Mouse (Mus musculus) gastrocnemius, adult 18-20 months (tissue): ENCODE results near the gene Gm21962. TPM values are rescaled to one million over a fixed set of nuclear protein-coding genes. Genes with fewer than 3 reads are reported as not detected.
A peak's percentile ranks its signal among the peaks of the same experiment; 100 is the strongest.
"Not testable (repeated sequence)": the region's sequence is repeated elsewhere in the genome, so short reads cannot be mapped to it uniquely, and the experiment has no call there.

ENCODE experiments used
- DNase-seq: peaks from one replicate; pipeline ENCODE4 v3.0.0; 2021; ENCODE audit warnings: low spot score
- long read RNA-seq, 2 experiments: library from polyadenylated mRNA; stranded (forward); transcript quantifications; one replicate each; pipeline ENCODE4 v2.0.0; 2021
- total RNA-seq, 2 experiments: library from RNA; stranded (reverse); gene quantifications; 2 replicates each; pipeline ENCODE4 v1.2.3; 2021

Gene Gm21962
- total RNA-seq = not detected
- long read RNA-seq, experiment 1 = 0 reads
- long read RNA-seq, experiment 2 = 0 reads

DNA sequence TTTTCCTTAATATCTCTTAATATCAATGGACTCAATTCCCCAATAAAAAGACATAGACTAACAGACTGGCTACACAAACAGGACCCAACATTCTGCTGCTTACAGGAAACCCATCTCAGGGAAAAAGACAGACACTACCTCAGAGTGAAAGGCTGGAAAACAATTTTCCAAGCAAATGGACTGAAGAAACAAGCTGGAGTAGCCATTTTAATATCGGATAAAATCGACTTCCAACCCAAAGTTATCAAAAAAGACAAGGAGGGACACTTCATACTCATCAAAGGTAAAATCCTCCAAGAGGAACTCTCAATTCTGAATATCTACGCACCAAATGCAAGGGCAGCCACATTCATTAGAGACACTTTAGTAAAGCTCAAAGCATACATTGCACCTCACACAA, at the start of gene Gm21962:
Gene Gm21962, plus strand, starts transcription at position 301 of the 400 bp plus-strand sequence.
- DNase-seq = not testable (repeated sequence)

DNA sequence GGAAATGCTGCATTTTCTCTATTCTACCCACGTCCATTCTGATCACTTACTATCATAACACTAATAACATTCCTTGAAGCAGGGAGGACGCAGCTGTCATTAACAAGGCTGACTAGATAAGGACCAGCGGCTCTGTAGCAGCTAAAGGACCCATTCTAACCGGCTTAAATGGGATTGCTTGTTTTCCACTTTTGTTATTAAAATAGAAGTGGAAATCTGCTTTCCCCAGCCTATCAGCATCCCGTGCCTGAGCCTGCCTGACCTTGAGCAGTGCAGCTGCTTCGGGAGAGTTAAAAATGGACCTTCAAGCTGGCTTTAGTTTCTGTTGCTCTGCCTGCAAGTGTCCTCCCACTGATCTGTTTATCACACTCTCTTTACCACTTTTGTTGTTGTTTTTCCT, 49.2 kb upstream of the Gm21962 start:
- DNase-seq = peak; percentile 25

DNA sequence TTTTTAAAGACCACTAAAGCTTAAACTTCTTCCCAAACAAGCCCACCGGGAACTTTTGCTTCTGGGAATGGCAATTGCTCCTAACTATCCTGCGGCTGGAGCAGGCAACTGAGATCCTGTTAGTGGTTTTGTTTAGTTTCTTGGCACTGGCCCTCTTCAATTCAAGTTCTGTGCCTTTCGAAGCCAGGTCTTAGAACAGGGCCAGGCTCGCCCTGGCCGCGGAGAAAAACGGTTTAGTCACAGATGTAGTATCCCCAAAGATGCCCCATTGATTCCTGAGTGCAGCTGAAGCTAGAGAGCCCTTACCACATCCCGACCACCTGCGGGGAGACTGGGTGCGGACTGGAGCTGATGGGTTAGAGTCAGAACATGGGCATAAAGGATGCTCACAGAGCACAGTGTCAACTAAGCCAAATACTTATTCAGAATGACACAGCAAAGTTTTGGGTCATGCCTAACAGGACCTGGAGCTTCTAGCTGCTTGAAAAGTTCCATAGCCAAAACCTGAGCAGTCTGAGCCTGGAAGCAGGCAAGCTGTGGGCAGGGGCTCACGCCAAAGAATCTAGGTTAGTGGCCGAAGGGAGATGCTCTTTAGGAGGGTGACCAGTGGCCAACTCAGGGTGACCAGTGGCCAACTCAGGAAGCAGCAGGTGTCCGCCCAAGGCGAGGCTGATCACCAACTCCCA, 48.3 kb upstream of the Gm21962 start:
- no peak for DNase-seq

DNA sequence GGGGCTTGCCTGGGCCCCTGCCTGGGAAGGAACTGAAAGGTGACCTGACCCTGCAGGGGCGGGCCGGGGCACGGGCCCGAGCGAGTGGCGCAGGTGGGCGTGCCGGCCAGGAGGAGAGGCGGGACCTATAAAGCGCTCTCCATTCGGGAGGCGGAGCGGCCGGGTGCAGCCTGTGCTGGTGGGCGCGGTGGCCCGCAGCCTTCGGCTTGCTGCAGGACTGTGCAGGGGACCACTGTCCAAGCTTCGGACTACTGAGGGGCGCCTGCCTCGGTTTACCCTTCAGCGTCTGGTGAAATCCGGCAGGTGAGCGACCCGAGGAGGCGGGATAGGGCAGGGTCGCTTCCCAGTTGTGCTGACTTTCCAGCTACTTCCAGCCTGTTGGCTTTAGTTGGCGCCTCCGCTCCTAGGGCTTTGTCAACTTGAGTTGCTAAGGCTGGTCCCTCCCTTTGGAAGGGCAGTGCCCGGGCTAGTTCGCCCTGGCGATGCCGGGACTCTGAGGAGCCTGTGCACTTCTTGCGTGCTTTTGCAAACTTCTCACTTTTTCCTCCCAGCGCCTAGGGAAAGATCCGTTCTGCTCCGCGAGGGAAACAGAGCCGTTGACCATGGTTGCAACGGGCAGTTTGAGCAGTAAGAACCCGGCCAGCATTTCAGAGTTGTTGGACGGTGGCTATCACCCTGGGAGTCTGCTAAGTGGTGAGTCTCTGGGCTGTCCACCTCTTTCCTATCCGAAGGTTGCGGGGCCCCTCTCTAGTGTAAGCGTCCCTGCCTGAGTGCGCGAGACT, 47.6 kb upstream of the Gm21962 start:
- peak; percentile 91 for DNase-seq

DNA sequence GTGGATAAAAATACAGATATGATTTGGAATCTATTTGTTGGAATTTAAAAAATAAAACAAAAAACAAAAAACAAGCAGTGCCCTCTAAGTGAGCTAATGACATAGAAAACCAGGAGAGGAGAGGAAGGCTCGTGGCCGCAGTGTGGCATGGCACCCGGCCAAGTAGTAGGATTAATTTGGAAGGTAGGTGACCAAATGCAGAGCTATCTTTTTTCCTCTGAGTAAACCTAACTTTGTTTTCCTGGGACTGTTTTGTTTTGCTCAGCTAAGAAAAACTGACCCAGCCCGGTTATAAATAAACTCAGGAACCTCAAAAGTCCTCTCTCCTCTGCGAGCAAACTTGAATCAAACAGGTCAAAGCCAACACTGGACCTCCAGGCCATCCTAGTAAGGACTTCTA, 46.3 kb upstream of the Gm21962 start:
- peak; percentile 74 for DNase-seq

DNA sequence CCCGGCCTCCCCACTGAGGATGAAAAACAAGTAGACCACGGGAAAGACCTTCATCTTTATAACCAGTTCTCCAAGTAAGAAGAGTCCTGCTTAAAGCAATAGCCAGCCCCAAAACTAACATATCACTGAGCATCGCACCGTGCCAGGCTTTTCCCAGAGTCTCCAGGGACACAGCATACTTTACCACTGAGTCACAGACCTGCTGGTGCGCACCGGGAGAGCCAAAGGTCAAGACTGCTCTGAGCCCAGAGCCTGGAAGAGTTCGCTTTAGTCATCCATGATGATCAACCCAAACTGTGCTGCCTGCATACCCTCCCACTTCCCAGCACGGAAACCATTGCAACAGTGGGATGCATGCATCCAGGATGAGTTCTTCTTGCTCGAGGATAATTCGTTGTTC, 37.6 kb upstream of the Gm21962 start:
- no peak for DNase-seq

DNA sequence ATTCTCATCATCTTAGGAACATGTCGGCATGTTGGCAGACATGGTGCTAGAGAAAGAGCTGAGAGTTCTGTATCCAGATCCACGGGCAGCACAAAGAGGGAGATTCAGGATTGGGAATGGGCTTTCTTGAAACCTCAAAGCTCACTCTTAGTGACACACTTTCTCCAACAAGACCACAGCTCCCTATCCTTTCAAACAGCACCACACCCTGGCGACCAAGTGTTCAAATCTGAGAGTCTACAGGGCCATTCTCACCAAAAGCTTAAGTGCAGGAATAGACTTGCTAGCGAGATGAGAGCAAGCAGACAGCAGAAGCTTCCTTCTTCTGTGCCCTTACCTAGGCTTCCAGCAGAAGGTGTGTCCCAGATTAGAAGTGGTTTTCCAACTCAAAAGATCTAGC, 34.8 kb upstream of the Gm21962 start:
- no peak for DNase-seq

DNA sequence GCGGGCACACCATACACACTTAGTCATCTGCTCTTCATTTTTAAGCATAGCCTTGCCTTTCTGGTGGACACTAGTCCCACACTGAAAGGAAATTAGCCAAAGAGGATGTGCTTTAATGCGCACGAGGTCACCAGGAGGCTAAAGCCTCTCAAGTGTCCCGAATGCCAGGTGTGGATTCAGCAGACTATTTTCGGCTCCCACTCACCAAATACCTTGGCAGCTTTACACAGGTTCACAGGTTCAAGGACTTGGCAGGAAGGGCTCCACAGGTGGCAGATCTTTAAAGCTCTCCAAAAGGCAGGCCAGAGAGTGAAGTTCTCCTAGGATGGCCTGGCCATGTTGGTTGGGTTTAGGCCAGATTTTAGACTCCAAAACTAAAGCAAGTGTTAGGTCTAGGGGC, 30.1 kb upstream of the Gm21962 start:
- peak; percentile 85 for DNase-seq

DNA sequence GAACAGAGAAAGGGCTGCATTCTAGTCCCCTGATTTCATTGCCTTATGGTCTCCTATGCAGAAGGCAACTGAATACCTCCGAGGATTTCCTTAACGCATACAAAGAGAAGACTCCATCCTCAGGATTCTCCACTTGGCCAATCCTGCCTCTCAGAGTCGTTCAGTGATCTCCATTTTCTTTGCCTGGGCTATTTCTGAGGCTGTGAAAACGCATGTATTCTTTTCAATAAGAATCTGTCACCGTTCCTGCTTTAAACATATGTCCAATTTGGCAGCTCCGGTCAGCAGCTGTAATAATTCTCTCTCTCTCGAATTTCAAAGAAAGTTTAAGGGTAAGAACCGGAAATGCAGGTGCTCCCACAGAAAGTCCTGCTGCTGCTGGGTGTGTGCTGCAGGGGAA, 29.2 kb upstream of the Gm21962 start:
- no peak for DNase-seq

DNA sequence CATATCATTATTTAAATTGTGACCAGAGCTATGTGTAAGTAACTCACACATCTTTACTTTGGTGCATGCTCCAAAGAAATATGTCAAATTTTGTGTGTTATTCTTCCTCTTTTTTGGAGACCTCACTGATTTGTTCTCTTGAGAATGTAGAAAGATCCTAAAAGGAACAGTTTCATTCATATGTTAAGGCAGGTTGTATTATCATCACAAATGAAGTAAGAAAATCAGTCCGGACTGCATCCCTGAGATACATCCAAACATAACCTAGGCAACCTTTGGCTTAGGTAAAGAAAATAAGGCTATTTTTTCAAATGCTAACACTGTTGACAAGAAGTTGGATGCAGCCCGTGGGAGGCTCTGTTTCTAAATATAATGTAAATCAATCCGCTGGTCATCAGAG, 28.8 kb upstream of the Gm21962 start:
- DNase-seq = peak; percentile 37

DNA sequence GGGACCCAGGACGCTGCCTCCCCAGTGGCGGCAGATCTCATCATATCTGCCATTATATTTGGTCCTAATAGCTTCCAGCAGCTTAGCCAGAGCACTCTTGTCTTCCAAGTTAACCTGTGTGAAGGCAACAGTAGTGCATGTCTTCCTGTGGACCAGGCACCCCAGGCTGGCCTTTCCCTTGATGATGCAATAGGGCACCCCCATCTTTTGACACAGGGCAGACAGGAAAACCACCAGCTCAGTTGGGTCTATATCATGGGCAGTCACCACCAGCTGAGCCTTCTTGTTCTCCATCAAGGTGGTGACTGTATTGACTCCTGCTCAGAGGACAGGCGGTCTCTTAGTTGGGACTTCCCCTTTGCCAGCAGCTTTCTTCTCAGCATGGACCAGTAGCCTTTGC, 27.2 kb upstream of the Gm21962 start:
- DNase-seq = no peak

DNA sequence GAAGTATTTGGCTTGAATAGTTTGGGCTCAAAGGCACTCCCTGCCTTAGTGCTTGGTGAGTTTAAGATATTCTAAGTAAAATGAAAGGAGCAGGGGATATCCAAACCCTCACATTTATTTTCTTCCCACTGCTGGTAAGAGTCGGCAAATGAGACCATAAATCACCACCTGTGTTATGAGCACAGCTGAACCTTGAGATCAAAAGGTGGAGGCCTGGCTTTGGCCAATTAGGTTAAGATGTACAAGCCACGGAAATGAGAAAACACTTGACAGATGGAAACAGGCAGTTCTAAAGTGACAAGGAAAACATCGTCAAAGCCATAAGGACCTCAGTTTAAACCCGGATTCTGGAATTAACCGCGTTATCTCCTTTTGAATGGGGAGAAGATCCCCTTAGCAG, 26.4 kb upstream of the Gm21962 start:
- no peak for DNase-seq

DNA sequence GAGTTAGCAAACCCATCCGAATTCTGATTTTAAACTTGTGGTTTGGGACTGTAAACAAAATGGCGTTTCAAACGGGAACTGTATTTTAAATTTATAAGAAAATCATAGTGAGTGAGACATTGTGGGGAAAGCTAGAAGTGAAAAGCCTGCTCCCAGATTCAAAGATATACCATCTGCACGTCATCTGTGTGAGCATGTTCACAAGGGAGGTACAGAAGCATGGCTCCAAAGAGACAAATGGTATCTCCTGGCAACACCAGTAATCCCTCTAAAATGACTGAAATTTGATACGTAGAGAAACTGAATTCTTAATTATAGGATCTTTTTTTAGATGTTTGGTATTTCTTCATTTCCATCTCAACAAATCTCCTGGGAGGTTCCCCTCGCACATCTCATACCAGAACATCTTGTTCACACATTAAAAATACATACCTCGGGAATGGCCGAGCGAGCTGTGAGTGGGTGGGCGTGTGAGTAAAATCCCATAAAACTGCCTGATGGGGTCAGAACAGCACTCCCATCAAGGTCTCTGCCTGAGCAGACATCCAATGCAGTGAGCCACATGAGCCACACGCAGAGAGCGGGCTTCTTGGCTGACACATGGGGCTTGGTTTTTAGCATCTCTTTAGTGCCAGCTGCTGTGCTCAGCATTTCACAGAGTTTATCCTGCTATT, 23.8 kb upstream of the Gm21962 start:
- DNase-seq = no peak

DNA sequence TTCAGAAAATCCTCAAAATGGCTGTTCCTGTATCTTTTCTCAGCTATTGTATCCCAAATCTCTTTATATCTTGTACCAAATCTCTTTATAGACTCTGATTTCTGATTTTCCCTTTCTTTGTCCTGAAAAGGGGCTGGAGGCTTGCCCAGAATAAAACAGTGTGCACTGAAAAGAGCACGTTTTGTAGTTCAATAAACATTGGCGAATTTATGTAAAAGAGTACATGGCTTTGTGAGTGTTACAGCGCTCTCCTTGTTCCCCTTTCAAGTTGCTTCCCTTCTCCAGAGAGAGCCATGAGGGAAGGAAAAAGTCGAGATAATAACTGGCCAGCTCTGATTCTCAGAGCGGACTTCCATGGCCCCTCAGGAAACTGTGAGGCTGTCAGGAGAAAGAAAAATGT, 22.2 kb upstream of the Gm21962 start:
- DNase-seq = no peak

DNA sequence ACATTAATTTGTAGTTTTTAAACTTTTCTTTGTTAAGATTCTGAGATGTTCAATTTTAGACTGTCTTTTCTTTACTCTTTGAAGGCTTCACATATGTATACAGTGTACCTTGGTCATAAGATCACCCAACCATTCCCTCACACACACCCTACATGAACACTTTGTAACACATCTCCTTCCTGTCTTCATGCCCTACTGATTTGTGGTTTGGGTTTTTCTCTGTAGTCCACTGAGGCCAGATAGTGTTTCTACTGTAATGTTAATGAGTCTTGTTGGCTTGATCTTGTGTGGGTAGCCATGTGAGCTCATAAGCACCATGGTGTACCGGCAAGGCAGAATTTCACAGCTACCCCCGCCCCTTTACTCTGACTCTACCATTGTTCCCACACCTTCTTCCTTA, 18.5 kb upstream of the Gm21962 start:
- DNase-seq = no peak

DNA sequence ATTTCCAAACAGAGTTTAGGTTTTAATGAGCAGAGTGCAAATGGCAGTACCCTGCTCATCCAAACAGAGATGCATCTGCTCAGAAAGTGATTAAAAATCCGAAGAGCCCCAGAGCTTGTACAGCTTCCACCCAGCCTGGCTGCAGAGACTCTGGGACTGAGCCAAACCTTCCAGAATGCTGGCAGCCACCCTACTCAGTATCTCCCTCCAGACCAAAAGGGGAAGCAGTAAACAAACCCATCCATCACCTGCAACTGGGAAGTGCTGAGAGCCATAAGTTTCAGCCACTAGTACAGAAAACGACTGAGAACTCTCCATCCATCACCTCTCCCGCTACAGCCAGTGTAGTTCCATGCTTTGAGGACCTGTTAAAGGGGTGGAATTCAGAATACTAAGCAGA, 9.6 kb downstream of the Gm21962 start:
- peak; percentile 74 for DNase-seq

DNA sequence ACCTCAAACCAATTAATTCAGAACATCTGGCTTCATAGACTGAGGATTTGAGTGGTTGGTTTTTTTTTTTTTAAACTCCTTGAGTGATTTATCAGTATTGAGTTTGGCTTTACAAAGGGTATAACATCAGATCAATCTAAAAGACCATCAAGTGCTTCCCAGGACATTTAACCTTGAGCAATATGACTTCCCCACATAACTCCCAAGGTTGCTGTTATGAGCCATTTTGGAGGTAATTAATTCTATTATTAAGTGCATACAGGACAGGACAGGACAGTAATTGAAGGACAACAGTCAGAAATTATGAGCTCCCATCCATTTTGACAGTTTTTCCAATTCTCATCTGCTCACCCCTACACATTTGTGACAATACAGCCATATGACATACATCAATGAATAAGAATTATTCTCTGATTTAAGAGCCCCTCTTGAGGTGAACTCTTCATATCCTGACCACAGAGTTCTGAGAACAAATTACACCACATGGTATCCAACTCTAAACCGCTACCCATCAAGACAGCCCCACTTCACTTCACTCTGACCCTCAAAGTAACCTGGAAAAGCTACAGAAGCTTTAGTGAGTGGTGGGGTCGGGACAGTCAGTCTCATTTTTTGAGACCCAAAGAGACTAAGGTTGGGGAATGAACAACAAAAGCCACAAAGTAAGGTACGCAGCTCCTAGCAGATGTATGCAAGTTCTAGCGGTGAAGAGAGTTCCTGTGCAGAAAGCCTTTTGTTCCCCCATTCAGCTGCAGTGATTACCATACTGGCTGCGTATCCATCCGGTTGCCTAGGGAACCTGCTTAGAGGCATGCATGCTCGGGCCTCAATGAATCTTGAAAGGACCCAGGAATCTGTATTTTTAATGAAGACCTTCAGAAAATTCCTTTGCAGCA, 11.8 kb downstream of the Gm21962 start:
- no peak for DNase-seq

DNA sequence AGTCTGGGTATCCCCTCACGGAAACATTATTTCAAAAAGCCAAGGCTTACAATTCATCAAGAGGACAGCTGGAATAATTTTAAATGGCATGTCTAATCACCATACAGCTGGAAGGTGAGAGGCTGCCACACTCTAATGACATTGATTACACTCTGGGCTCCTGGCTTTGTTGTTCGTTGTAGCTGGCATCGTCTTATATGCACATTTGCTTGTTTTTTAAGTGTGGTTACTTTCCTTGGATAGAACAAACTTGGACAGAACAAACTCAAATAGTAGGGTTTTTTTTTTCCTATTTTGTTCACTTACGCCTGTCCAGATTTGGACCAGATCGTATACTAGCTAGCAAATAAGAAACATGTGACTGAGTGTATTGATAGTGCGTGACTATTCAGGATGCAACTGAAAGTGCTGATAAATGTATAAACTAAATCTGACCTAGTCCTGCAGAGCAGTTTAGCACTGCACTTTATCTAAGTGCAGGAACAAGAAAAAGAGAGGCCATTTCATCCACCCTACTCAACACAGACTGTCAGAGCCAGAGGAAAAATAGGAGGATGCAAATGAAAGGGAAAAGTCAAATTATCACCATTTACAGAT, 12.6 kb downstream of the Gm21962 start:
- no peak for DNase-seq

DNA sequence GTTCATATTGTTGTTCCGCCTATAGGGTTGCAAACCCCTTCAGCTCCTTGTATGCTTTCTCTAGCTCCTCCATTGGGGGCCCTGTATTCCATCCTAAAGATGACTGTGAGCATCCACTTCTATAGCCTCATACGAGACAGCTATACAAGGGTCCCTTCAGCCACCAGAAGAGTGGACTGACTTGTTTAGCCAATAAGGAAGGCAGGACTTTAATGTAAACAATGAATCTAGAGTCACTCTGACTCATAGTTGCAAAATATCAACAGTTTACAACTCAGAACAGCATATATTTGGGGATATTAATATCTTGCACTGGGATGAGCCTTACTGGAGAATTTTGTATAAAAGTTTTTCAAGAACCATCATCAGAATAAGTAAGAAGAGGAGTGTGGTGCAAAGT, 15.6 kb downstream of the Gm21962 start:
- DNase-seq = no peak

DNA sequence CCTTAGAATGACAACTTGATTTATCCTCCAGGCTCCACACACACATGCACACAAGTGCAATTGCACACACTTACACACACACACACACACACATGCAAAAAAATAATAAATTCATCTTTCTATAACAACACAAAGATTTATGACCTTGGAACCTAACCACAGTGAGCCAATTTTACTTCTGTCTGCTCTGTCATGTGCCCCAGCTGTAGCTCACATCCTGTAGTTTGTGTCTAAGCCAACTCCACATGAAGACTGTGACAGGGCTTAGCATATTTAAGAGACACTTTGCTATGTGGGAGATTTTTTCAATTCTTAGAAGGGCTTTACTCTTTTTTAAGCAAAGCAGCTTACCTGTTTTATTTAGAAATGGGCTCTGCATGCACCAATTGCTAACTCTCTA, 20.2 kb downstream of the Gm21962 start:
- no peak for DNase-seq

DNA sequence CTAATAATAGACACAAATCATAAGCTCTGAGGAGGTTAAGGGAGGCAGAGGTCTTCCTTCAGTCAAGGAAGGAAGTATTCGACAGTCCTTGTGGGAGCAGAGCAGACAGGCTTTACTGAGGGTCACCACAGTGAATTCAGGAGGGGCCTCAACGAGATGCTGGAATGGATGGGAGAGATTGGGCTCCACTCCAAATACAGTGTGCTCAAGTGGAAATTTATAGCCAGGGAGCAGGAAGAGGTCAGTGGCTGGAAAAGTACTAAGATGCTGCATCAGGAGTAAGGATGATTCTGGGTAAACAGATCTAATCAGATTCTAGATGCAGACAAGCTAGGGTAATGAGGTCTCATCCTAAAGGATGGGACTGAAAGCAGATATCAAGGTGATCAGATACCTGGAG, 44.6 kb downstream of the Gm21962 start:
- no peak for DNase-seq
